9 mouse cellular contexts compared by ENCODE assay signal in the genomic region with DNA sequence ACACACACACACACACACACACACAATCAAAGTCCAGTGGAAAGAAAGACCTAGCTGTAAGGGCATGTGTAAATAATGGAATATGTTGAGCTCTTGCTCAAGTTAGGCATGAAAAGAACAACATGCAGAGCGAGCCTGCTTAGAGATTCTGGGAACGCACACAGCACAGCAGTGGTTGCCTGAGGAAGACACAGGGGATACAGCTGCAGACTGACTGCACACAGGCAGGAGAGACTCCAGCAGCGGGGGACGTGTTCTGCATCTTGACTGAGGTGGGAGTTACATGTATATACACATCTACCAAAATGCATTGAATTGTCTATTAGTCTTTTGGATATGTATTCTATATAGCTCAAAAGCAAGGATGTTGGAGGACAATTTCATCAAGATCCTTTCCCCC. TPM values are rescaled to one million over a fixed set of nuclear protein-coding genes. Genes with fewer than 3 reads are reported as not detected.
DNase-seq lines count a peak whose midpoint lies in the region; ATAC-seq and TF ChIP-seq lines count a peak whose summit lies in the region.
"Had no signal": no experiment of that assay in that cellular context is flagged by ENCODE, and none has a peak within 500 bp of the region (broad histone marks: within the 10 kb centered on the region; RNA-seq: fewer than 3 reads in every experiment).

No protein-coding gene starts in this region.

- ATAC-seq in frontal cortex, adult (ENCODE audit: low TSS enrichment) = peak; percentile 59; the same call in 1 of the 2 replicates
- ATAC-seq in forebrain, embryonic 14.5 days = peak; percentile 90
- peak; percentile 93 for ATAC-seq in midbrain, embryonic 13.5 days

- no peak overlapping the region for H3K27ac ChIP-seq in liver, adult 2 months (replicated peaks; ENCODE audit: insufficient read depth, low read depth, low read length)
- H3K27ac ChIP-seq in forebrain, embryonic 14.5 days (ENCODE audit: low read depth, low read length) = peak overlapping the region; percentile 45; the same call in 1 of the 2 replicates
- peak overlapping the region; percentile 86 for H3K27ac ChIP-seq in midbrain, embryonic 13.5 days
- H3K27ac ChIP-seq: heart, embryonic 15.5 days had no signal

- no peak for DNase-seq in frontal cortex, adult 2 months (ENCODE audit: extremely low spot score in 1 of 2, low spot score in 1 of 2)
- DNase-seq in liver, adult 2 months (ENCODE audit: extremely low read depth, low read depth, low spot score) = peak; percentile 14
- DNase-seq in liver = no peak
- peak; percentile 69 for DNase-seq in forebrain, embryonic 14.5 days (ENCODE audit: low spot score)
- DNase-seq in urinary bladder, adult 2 months (ENCODE audit: low spot score) = no peak
- no peak for DNase-seq in embryo, embryonic 10.5 days (ENCODE audit: low spot score)

- H3K36me3 ChIP-seq in liver, adult 2 months (ENCODE audit: control insufficient read depth, insufficient read depth, low read length) = no peaks in the 10 kb centered on the region
- H3K36me3 ChIP-seq in forebrain, embryonic 14.5 days (ENCODE audit: control insufficient read depth, insufficient read depth, low read length) = no peaks in the 10 kb centered on the region
- H3K36me3 ChIP-seq in midbrain, embryonic 13.5 days = 0 out of 2 replicates have a peak, but pooled peaks cover 2% of the 10 kb centered on the region
- H3K36me3 ChIP-seq: heart, embryonic 15.5 days had no signal

- H3K79me2 ChIP-seq in liver, adult 2 months (ENCODE audit: control insufficient read depth, insufficient read depth, low read length) = no peaks in the 10 kb centered on the region

- H3K4me3 ChIP-seq in liver, adult 2 months (ENCODE audit: insufficient read depth, low read depth, low read length) = no peak overlapping the region
- H3K4me3 ChIP-seq in forebrain, embryonic 14.5 days (ENCODE audit: low read depth, low read length) = no peak overlapping the region
- peak overlapping the region; percentile 18 for H3K4me3 ChIP-seq in midbrain, embryonic 13.5 days (replicated peaks)
- H3K4me3 ChIP-seq: heart, embryonic 15.5 days had no signal

- WGBS in liver, adult 2 months = 59% methylated on average over 4 of the region's 4 CpGs
- WGBS in forebrain, embryonic 14.5 days = 32% methylated on average over 4 of the region's 4 CpGs
- WGBS in midbrain, embryonic 13.5 days = 42% methylated on average over 4 of the region's 4 CpGs

- no peak overlapping the region for H3K9ac ChIP-seq in liver, adult 2 months (ENCODE audit: low read depth, low read length)
- H3K9ac ChIP-seq in forebrain, embryonic 14.5 days (ENCODE audit: low read length) = peak overlapping the region; percentile 1; the same call in 1 of the 2 replicates
- peak overlapping the region; percentile 50 for H3K9ac ChIP-seq in midbrain, embryonic 13.5 days (replicated peaks)
- H3K9ac ChIP-seq: heart, embryonic 15.5 days had no signal

- no peak for TF ChIP-seq POLR2A in liver, adult 2 months (IDR thresholded peaks at IDR 0.05; ENCODE audit: extremely low read depth, insufficient read depth, low read length)

- H3K4me1 ChIP-seq in liver, adult 2 months (ENCODE audit: control insufficient read depth, insufficient read depth, low read length) = peaks cover 2% of the 10 kb centered on the region
- H3K4me1 ChIP-seq in forebrain, embryonic 14.5 days (ENCODE audit: control insufficient read depth, insufficient read depth, low read length) = no peaks in the 10 kb centered on the region
- peaks cover 17% of the 10 kb centered on the region for H3K4me1 ChIP-seq in midbrain, embryonic 13.5 days (replicated peaks)

- TF ChIP-seq CTCF in liver, adult 2 months (IDR thresholded peaks at IDR 0.05; ENCODE audit: low read depth, low read length) = no peak

- H3K27me3 ChIP-seq in liver, adult 2 months (ENCODE audit: control insufficient read depth, insufficient read depth, low read length) = no peaks in the 10 kb centered on the region
- H3K27me3 ChIP-seq in forebrain, embryonic 14.5 days (replicated peaks; ENCODE audit: control insufficient read depth, insufficient read depth, low read length) = no peaks in the 10 kb centered on the region
- no peaks in the 10 kb centered on the region for H3K27me3 ChIP-seq in midbrain, embryonic 13.5 days
- H3K27me3 ChIP-seq: heart, embryonic 15.5 days had no signal

- peak overlapping the region; percentile 28 for H3K4me2 ChIP-seq in forebrain, embryonic 14.5 days (ENCODE audit: low read length)
- H3K4me2 ChIP-seq in midbrain, embryonic 13.5 days (replicated peaks) = peak overlapping the region; percentile 43
- H3K4me2 ChIP-seq: heart, embryonic 15.5 days had no signal

- no peaks in the 10 kb centered on the region for H3K9me3 ChIP-seq in forebrain, embryonic 14.5 days (replicated peaks; ENCODE audit: control insufficient read depth, low read length)
- no peaks in the 10 kb centered on the region for H3K9me3 ChIP-seq in midbrain, embryonic 13.5 days
- H3K9me3 ChIP-seq: heart, embryonic 15.5 days had no signal

RNA-seq across cellular contexts. Expression of gene Ppih, which starts 18.1 kb away (rescaled TPM):
- polyA plus RNA-seq in frontal cortex, adult 2 months (2012; rRNA removed) = 26.7 and 29.3 TPM in 2 replicates
- total RNA-seq in liver, adult 2 months (2014; rRNA removed) = 12.2 and 15.4 TPM in 2 replicates
- polyA plus RNA-seq in liver, adult 2 months (2012; rRNA removed) = 4.1 and 5.0 TPM in 2 replicates
- polyA plus RNA-seq in forebrain, embryonic 14.5 days (2014; fragmentation: Nextera tagmentation; extraction: Ambion mirVana) = 84.1 and 95.8 TPM in 2 replicates
- polyA plus RNA-seq in midbrain, embryonic 13.5 days (2015; fragmentation: Nextera tagmentation; extraction: Ambion mirVana) = 77.2 and 78.3 TPM in 2 replicates
- polyA plus RNA-seq in urinary bladder, adult 2 months (2012; rRNA removed) = 21.0 and 28.4 TPM in 2 replicates

RNA-seq across cellular contexts. Expression of gene Ybx1, which starts 44.0 kb away (rescaled TPM):
- 326 and 332 TPM in 2 replicates for polyA plus RNA-seq in frontal cortex, adult 2 months (2012; rRNA removed)
- 177 and 189 TPM in 2 replicates for total RNA-seq in liver, adult 2 months (2014; rRNA removed)
- polyA plus RNA-seq in liver, adult 2 months (2012; rRNA removed) = 64.3 and 70.8 TPM in 2 replicates
- 963 and 964 TPM in 2 replicates for polyA plus RNA-seq in forebrain, embryonic 14.5 days (2014; fragmentation: Nextera tagmentation; extraction: Ambion mirVana)
- 723 and 839 TPM in 2 replicates for polyA plus RNA-seq in midbrain, embryonic 13.5 days (2015; fragmentation: Nextera tagmentation; extraction: Ambion mirVana)
- polyA plus RNA-seq in urinary bladder, adult 2 months (2012; rRNA removed) = 312 and 444 TPM in 2 replicates

Comparison
In these comparisons a context has a peak if more than half of its experiments do, and no peak if none do; other contexts are left out.
1. DNase-seq: peak in liver, adult 2 months (single experiment) and forebrain, embryonic 14.5 days (single experiment); none in frontal cortex, adult 2 months (0 of 2), liver (single experiment), urinary bladder, adult 2 months (single experiment) and embryo, embryonic 10.5 days (single experiment).
2. Peak in every context shown above with its lines, with median percentiles within 50 percentile points of each other: ATAC-seq.